Mouse (Mus musculus) kidney, adult 2 months (tissue): ENCODE results near the gene 2900026A02Rik. TPM values are rescaled to one million over a fixed set of nuclear protein-coding genes. Genes with fewer than 3 reads are reported as not detected.
A peak's percentile ranks its signal among the peaks of the same experiment; 100 is the strongest.

Experiments
- DNase-seq: peaks from one replicate; pipeline ENCODE4 v3.0.0; 2021
- H3K27ac ChIP-seq: fragments of 200-500 bp; 2 replicates; pipeline ENCODE4 v1.5.1; 2012; ENCODE audit warnings: low read depth, low read length, control low read depth, inconsistent platforms; ENCODE audit not compliant: insufficient read depth
- H3K27me3 ChIP-seq: fragments of 200-500 bp; replicated peaks from 2 replicates; pipeline ENCODE4 v1.6.1; 2012; ENCODE audit warnings: mild to moderate bottlenecking, moderate library complexity, low read length, inconsistent platforms; ENCODE audit not compliant: control insufficient read depth, insufficient read depth
- H3K36me3 ChIP-seq: fragments of 200-500 bp; 2 replicates; pipeline ENCODE4 v1.6.1; 2012; ENCODE audit warnings: mild to moderate bottlenecking, moderate library complexity, low read length, inconsistent platforms; ENCODE audit not compliant: control insufficient read depth, insufficient read depth
- H3K4me1 ChIP-seq: fragments of 200-500 bp; 2 replicates; pipeline ENCODE4 v1.6.1; 2011; ENCODE audit warnings: low read length; ENCODE audit not compliant: control insufficient read depth, insufficient read depth
- H3K4me3 ChIP-seq: fragments of 200-500 bp; 2 replicates; pipeline ENCODE4 v1.5.1; 2011; ENCODE audit warnings: mild to moderate bottlenecking, low read depth, low read length, control low read depth; ENCODE audit not compliant: insufficient read depth
- CTCF ChIP-seq: fragments of 200-500 bp; conservative IDR thresholded peaks from 2 replicates; pipeline ENCODE4 v1.5.1; 2011; ENCODE audit warnings: low read depth, mild to moderate bottlenecking, control low read depth, low read length, moderate library complexity, mixed read lengths; ENCODE audit not compliant: insufficient read depth, insufficient read length
- POLR2A ChIP-seq: fragments of 200-500 bp; IDR thresholded peaks from one replicate; pipeline ENCODE4 v1.6.1; 2011; ENCODE audit warnings: low read depth, low read length, control low read depth
- WGBS: fragments of 180-500 bp; shearing (Covaris S2); methylation state at CpG from one replicate; pipeline ENCODE4 v1.1.7; 2018; 5-methylcytosine and 5-hydroxymethylcytosine counted together
- polyA plus RNA-seq: library from polyadenylated mRNA; depleted of rRNA; stranded (reverse); fragments of >200 nt; gene quantifications from 2 replicates; pipeline ENCODE4 v1.2.3, GENCODE M21; 2012

The 2900026A02Rik gene
- polyA plus RNA-seq, 1 experiment, result 15.0 TPM

DNA sequence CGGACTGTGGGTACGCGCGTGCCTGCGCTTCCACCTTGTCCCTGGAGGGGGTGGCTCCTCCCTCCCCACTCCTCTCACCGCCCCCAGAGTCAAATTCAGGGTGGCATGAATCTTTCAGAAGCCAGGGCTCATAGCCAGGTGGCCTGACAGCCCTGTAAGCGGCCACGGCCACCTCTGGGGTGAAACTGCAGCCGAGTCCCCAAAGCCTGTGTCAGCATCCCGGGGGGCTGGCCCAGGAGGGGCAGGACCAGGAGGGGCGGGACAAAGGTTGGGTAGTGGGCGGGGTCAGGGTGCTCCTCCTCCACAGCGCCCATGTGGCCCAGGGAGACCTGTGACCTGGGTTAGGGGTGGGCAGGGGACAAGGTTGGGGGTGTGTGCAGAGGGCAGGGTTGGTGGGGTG lies 57.9 kb downstream of the 2900026A02Rik start:
- Histone ChIP-seq H3K4me3 (no peak overlapping the region), H3K4me1 (no peaks in the 10 kb centered on the region), H3K27ac (no peak overlapping the region), H3K27me3 (no peaks in the 10 kb centered on the region), H3K36me3 (no peaks in the 10 kb centered on the region)
- WGBS, result 41% methylated on average over 13 of the region's 13 CpGs
- TF ChIP-seq CTCF, result no peak
- TF ChIP-seq POLR2A, result no peak
- DNase-seq, result no peak

DNA sequence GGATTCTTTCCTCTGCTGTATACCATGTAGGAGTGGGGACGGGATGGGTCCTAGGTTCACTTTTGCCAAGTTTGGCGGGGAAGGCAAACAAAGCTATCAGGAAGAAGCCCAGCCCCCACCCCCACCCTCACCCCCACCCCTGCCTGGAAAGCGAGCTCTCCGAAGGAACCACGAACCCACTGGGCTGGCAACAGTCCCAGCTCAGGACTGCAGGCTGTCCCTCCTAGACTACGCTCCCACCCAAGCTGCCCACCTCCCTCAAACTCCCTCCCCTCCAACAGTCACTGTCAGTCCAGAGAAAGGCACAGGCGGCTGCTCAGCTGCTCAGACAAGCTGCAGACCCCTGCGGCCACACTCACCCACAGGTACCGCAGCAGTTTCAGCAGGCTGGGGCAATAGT lies 58.3 kb downstream of the 2900026A02Rik start:
- no peaks in the 10 kb centered on the region for H3K4me1 ChIP-seq
- H3K4me3 ChIP-seq, result no peak overlapping the region

DNA sequence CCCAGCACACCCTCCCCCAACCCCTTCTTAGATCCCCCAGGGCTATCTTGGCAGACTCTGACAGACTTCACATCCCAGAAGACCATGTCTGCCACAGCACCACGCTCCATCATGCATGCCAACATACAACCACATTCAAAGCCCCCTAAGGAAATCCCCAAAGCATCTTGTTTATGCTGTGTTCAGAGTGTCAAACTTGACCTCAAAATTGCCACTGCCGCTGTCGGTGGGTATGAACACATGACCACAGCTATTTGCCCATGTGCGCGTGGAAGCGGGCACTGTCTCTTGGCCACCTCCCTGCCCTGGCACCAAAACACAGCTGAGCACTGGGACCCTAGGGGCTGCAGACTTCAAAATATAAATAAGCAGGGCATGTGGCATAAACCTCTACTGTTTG lies 59.5 kb downstream of the 2900026A02Rik start:
- no peak overlapping the region for H3K4me3 ChIP-seq
- no peak for TF ChIP-seq POLR2A
- H3K27ac ChIP-seq, result no peak overlapping the region
- no peak for DNase-seq
- H3K36me3 ChIP-seq, result no peaks in the 10 kb centered on the region
- 81% methylated on average over 6 of the region's 6 CpGs for WGBS
- no peaks in the 10 kb centered on the region for H3K4me1 ChIP-seq
- no peaks in the 10 kb centered on the region for H3K27me3 ChIP-seq

More for the DNA sequence above, 58.3 kb downstream of the 2900026A02Rik start:
- Histone ChIP-seq H3K27ac (no peak overlapping the region), H3K27me3 (no peaks in the 10 kb centered on the region), H3K36me3 (no peaks in the 10 kb centered on the region)
- no peak for DNase-seq
- TF ChIP-seq CTCF (no peak), POLR2A (no peak)
- WGBS, result 49% methylated on average over 9 of the region's 9 CpGs

DNA sequence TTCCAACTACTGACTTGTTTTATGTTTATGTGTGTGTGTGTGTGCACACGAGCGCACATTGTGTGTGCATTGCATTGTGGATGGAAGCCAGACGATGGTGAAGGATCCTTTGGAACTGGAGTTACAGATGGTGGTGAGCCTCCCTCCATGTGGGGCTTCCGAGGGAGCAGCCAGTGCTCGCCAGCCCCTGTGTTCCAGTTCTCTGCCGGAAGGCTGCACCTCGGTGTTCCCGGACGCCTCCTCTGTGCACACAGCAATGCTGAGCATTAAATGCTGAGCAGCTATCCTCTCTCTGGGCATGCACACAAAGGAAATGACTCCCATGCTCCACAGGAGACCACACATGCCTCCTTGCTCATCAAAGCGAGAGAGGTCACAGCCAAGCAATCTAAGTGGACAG lies 60.7 kb downstream of the 2900026A02Rik start:
- 74% methylated on average over 10 of the region's 10 CpGs for WGBS
- Histone ChIP-seq H3K27me3 (no peaks in the 10 kb centered on the region), H3K4me3 (no peak overlapping the region), H3K4me1 (no peaks in the 10 kb centered on the region), H3K27ac (no peak overlapping the region), H3K36me3 (no peaks in the 10 kb centered on the region)
- no peak for DNase-seq
- TF ChIP-seq CTCF (no peak), POLR2A (no peak)

DNA sequence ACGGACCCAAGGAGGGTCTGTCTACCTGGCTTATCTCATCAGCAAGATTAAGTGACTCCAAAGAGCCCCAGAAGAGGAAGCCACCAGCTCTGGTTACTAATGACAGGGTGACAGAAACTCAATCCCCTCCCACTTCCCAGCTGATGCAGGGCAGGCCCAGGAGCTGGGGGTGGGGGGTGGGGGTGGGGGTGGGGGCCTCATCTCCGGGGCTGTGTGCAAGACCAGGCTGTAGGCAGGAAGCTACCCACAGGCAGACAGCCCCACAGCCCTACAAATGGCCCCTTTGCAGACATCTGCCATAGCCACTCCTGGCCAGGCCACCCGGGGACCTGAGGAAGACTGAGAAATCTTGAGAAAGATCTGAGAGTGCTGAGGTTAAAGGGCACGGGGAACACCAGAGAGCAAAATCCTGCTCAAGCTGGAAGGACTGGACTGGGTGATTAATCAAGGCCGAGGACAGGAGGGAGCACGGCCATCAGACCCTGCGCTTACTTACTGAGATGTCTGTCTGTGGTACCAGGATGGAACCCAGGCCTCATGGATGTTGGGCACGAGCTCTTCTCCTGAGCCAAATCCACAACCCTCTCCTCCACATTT lies 62.2 kb downstream of the 2900026A02Rik start:
- Histone ChIP-seq H3K4me3 (no peak overlapping the region), H3K27me3 (no peaks in the 10 kb centered on the region), H3K36me3 (no peaks in the 10 kb centered on the region), H3K4me1 (no peaks in the 10 kb centered on the region), H3K27ac (no peak overlapping the region)
- 46% methylated on average over 8 of the region's 8 CpGs for WGBS
- no peak for TF ChIP-seq POLR2A
- TF ChIP-seq CTCF, result no peak
- no peak for DNase-seq

DNA sequence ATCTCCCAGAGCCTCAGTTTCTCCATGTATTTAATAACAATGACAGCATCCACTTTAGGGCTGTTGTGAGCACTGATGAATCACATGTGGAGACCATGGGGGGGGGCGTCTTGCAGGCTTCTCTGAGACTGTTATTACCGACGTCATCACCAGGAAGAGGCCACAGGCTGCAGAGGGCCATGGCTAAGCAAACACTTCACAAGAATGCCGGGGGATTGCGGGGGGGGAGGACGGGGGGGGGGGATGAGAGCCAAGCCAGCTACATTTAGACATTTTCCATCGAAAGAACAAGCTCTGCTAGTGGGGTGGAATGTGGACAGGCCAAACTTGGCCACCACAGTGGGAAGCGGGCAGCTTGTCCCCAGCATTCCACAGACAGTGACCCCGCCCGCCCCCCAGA lies 63.4 kb downstream of the 2900026A02Rik start:
- TF ChIP-seq POLR2A (no peak), CTCF (no peak)
- Histone ChIP-seq H3K4me3 (no peak overlapping the region), H3K36me3 (no peaks in the 10 kb centered on the region), H3K27ac (no peak overlapping the region), H3K4me1 (no peaks in the 10 kb centered on the region), H3K27me3 (no peaks in the 10 kb centered on the region)
- 45% methylated on average over 10 of the region's 10 CpGs for WGBS
- no peak for DNase-seq

DNA sequence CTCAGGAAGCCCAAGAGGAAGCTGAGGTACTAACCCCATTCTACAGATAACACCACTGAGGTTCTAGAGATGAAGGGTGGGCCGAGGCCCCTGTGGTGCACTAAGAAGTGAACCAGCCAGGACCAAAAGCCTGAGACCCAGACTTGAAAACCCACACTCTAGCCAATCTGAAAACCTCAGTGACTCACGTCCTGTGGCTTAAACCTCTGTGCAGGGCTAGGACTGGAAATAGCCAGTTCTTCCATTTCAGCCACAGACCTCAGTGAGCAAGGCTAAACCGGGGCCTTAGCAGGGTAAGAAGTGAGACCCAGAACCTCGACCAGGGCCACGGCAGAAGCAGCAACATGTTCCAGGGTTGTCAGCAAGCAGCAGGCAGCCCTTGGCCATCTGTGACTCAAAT lies 64.0 kb downstream of the 2900026A02Rik start:
- no peak overlapping the region for H3K27ac ChIP-seq
- 79% methylated on average over 5 of the region's 5 CpGs for WGBS
- no peak for DNase-seq

DNA sequence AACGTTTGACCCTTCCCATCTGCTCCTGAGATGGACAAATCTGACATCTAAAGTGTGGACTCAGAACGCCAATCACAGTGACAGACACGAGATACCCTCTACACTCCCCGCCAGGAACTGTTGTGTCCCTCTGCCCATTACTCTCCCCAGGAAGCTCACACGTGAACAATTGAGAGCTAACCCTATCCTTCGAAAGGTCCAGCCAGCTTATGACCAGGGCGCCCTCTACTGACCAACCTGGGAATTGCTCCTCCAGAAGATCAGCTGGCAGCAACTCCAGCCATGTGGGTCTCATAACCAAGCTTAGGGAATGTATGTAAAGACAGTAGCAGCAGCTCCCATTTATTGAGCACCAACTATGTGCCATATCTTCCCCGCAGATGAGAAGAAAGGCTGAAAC lies 65.9 kb downstream of the 2900026A02Rik start:
- DNase-seq, result peak; percentile 77
- 16% methylated on average over 8 of the region's 8 CpGs for WGBS
- no peaks in the 10 kb centered on the region for H3K36me3 ChIP-seq
- no peak overlapping the region for H3K27ac ChIP-seq
- H3K4me1 ChIP-seq, result no peaks in the 10 kb centered on the region
- H3K4me3 ChIP-seq, result no peak overlapping the region
- no peaks in the 10 kb centered on the region for H3K27me3 ChIP-seq
- peak; percentile 99 for TF ChIP-seq CTCF
- TF ChIP-seq POLR2A, result no peak

More for the DNA sequence above, 64.0 kb downstream of the 2900026A02Rik start:
- Histone ChIP-seq H3K27me3 (no peaks in the 10 kb centered on the region), H3K36me3 (no peaks in the 10 kb centered on the region), H3K4me3 (no peak overlapping the region), H3K4me1 (no peaks in the 10 kb centered on the region)
- TF ChIP-seq POLR2A, result no peak
- TF ChIP-seq CTCF, result no peak
